Mouse (Mus musculus) left cerebral cortex, postnatal 4 days (tissue): Measurements from ENCODE around the gene Pp2d1. TPM values are rescaled to one million over a fixed set of nuclear protein-coding genes. Genes with fewer than 3 reads are reported as not detected.
"Not testable (repeated sequence)": the region's sequence is repeated elsewhere in the genome, so short reads cannot be mapped to it uniquely, and the experiment has no call there.

Experiments used
- DNase-seq: peaks from one replicate; pipeline ENCODE4 v3.0.0-alpha.2; 2022
- intact Hi-C: fragments of 180-260 bp; cut with DNase I; formaldehyde crosslinking; loops from one replicate; pipeline ENCODE4 v1.15.1; 2025
- total RNA-seq, 2 experiments: library from RNA; stranded (reverse); gene quantifications; 2 replicates each; pipeline ENCODE4 v1.2.3; 2021

Pp2d1 gene
- total RNA-seq: not detected

DNA sequence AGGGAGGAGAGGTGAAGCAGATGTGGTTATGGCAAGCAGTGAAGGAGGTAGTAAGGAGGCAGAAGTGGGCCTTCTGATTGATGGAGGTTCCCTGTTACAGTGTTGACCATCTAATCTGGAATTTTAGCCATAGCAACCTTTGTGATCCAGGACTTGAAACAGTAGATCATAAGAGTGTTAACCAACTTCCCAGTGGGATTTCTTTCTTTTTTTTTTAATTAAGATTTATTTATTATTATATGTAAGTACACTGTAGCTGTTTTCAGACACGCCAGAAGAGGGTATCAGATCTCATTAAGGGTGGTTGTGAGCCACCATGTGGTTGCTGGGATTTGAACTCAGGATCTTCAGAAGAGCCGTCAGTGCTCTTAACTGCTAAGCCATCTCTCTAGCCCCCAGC, at the start of gene Pp2d1:
TSS of gene Pp2d1 (minus strand) at position 101 of the 400 bp plus-strand sequence.
- DNase-seq, intact Hi-C loops: not testable (repeated sequence)

DNA sequence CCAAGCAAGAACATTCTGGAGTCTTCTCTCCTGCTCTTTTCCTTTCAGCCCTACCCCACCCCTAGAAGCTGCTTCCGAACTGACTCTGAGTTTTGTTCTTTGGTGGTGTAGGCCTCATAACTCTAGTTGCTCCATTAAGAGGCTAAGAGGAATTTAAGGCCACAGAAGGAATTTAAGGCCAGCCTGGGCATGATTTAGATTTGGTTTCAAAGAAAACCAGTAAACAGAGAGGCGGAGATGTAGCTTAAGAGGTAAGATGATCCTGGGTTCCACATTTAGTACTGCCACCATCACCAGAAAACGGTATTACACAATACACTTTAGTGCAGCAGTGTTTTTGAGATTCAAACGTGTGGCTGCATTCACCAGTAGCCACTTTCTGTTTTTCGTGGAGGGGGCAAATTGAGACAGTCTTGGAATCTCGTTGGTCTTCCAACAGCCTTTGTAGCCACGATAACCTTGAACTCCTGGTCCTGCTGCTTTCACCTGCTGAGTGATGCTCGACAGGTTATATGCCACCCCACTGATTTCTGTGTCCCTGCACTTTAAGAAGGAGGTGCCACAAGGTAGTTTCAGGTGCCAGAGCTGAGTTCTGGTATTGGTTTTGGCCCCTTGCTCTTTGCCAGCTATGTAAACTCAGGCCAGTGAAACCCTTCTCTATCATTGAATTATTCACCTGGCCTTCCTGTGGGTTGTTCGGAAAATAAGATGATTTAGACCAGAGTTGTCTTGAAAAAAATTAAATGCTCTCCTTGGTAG, 49.0 kb upstream of the Pp2d1 start:
- intact Hi-C loops: no loop called here
- DNase-seq: no peak

DNA sequence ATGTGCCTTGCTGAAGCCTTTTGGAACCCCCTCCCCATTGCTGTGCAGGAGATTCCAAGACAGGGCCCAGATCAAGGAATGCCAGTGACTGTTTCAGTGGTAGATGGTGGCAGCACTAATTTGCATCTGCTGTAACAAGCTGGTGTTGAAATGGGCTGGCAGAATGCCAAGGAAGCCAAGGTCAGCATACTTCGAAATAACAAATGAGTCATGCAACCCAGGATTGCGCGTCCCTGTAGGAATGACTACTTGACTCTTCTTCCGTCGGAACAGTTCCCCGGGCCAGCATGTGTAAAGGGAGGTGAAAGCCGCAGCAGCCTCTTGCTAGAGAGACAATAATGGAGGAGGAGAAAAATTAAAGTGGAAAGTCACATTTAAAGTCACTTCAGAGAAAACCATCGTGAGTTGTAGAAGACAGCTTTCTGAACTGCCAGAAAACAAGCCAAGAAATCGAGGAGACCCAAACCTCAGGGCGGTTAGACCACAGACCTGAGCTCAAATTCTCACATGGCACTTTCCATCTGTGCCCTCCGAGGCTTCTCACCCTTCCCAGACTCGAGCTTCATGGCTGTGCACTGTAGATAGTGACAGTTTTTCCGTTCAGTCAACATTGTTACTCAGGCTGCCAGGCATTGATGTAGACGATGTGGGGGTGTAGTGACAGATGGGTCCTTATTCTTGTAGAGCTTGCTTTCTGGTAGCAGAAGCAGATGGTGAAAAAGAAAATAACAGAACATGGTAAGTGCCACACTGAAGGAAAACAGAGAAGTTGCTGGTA, 48.0 kb upstream of the Pp2d1 start:
- DNase-seq: peak; percentile 86
- intact Hi-C loops: no loop called here

DNA sequence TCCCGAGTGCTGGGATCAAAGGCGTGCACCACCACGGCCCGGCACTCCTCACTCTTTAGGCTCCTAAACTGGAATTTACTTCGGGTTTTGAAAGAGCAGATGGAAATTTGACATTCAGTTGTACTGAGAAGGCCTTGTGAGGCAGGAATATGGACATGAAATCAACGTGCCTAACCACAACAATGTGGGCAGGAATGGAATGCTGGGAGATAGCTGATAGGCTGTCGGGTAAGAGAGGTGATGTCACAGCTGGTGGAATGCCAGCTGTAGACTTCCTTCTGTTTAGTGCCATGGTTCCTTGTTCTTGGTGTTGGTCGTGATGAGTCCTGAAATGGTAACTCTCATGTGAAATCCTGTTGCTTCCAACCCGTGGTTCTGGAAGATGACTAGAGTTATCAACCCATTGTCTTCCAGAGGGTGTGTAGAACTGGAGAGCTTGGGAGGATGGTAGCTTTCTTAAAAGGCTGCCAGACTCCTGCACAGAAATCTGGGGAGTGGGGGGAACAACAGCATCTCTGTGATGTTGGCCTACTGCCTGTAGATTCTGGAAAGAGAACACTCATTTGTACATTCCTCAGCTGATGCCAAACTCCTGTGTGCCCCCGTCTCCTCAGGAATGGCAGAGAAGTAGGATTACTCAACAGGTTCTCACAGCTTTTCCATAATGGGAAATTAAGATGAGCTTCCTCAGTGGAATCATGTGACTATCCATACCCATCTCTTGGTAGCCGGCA, 44.8 kb upstream of the Pp2d1 start:
- intact Hi-C loops: no loop called here
- no peak for DNase-seq

DNA sequence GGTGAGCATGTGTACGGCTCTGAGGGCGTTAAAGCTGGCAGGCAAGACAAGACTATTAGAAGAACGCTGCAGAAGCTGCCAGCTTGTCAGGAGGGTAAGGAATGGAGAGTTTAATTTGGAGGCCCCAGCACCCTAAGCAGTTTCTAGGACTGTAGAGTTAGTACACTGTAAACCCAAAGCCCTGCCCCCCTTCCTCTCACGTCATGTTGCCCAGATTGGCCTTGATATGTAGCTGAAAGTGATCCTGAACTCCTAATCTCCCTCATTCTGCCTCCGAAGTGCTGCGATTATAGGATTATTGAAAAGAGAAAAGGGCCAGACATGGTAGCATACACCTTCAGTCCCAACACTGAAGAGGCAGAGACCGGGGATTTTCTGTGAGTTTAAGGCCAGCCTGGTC, 43.6 kb upstream of the Pp2d1 start:
- no peak for DNase-seq
- intact Hi-C loops: no loop called here

DNA sequence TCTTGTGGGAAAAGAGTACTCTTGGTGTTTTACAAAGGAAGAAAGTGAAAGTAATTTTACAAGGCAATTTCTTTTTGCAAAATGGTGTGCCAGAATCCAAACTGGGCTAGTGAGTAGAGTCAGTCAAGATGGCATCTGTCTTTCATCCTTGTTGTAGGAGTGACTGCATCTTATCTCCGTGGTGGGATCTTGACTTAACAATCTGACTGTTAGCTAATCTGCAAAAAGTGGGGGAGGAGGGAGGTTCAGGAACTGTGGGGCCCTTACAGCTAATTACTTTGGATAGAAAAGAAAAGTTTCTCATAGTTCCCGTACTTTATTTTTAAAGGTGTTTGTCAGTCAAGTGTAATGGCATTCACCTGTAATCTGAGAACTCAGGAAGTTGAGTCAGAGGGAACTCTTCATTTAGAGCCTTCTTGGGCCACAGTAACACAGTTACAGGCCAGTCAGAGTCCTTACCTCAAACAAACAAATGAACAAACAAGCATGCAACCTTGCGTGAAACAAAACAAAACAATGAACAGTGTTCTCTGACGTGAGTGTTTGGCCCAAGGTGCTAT, 42.9 kb upstream of the Pp2d1 start:
- intact Hi-C loops: no loop called here
- no peak for DNase-seq

DNA sequence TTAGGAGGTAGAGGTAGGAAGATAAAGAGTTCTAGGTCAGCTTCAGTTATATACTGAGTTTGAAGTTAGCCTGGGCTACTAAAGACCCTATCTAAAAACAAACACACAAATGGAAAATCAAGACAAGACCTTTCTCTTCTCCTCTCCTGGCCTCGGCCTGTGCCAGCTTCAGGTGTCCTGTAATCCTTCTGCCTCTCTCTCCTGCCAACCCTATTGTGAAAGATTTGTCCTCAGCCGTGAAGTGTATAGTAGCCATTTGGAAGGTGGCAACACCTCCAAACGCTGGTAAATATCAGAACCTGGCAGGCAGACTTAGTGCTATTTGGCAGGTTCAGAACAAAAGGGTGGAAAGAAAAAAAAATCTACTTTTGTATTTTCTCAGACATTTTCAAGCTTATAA, 41.0 kb upstream of the Pp2d1 start:
- intact Hi-C loops: no loop called here

DNA sequence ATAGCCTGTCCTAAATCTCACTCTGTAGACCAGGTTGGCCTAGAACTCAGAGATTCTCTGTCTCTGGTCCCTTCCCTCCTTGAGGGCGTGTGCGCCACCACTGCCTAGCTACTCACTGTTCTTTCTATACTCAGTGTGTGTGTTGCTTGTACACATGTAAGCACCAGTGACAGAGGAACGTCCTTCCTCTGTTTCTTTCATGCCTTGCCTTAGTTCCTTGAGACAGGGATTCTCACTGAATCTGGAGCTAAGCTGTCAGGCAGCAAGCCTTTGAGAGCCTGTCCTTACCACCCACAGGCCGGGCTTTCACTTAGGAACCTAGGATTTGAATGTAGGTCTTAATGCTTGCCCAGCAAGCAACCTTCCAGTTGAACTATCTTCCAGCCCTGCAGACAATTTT, 40.4 kb upstream of the Pp2d1 start:
- DNase-seq: no peak
- intact Hi-C loops: no loop called here

More for the DNA sequence above, 41.0 kb upstream of the Pp2d1 start:
- no peak for DNase-seq

DNA sequence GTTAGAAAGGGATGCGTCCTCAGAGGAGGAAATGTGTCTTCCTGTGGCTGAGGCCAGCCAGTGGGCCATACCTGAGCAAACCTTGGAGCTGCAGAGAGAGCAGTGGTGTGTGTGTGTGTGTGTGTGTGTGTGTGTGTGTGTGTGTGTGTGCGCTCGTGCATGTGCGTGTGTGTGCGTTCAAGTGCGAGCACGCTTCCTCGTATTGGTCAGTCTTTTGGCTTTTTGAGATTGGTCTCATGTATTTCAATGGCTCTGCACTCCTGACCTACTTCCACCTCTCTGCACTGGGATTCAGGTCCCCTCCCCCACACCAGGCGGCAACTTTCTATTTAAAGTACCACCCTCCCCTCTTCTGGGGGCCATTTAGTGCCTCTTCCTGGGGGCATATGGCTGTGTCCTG, 39.5 kb upstream of the Pp2d1 start:
- peak; percentile 27 for DNase-seq
- intact Hi-C loops: no loop called here

DNA sequence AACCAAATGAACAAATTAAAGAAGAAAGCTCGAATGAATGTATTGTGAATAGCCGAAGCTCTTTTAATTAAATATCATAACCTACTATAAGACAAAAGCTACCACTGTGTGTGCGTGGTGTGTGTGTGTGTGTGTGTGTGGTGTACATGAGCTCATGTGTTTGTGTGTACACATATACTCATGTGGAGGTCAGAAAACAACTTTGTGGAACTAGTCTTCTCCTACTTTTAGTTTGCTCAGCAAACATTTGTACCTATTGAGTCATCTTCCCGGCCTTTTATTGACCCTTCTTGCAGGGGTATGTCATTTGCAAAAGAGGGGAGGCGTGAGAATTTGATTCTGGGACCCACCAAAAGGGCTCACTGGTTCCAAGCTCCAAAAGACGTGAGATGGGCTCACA, 39.0 kb upstream of the Pp2d1 start:
- no peak for DNase-seq
- intact Hi-C loops: no loop called here

DNA sequence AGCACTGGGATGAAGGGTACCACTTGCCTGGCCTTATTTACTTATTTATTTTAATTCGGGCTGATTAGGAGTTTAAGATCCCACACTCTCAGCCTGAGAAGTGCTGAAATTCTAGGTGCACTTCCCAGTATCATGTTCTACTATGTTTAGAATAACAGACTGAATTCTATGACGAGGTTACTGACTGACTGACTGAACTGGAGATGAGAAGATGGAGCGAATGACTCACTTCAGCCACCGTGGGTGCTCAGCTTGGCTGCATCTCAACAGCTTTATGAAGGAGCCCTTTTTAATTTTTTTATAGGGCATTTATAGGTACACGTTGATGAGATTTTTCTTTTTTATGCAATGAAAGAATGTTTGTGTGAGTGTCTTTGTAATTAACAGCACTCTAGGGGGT, 38.5 kb upstream of the Pp2d1 start:
- intact Hi-C loops: no loop called here
- DNase-seq: no peak

DNA sequence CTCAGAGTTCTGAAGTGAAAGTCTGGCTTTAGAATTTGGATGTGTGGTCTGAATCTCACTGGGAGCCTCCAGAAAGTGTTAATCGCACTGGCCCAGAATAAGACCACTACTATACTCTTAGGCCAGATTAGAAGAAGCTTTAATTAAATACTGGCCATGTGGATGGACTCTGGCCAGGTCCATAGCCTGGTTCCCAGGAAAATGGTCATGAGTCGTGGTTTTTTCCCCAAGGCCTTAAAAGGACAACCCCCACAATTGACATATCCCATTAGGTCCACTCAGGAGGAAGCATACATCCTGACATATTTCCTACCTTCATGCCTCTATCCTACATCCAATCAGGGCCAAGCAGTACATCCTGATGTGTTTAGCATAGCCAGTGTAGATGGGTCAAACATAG, 37.9 kb upstream of the Pp2d1 start:
- intact Hi-C loops: no loop called here
- no peak for DNase-seq

DNA sequence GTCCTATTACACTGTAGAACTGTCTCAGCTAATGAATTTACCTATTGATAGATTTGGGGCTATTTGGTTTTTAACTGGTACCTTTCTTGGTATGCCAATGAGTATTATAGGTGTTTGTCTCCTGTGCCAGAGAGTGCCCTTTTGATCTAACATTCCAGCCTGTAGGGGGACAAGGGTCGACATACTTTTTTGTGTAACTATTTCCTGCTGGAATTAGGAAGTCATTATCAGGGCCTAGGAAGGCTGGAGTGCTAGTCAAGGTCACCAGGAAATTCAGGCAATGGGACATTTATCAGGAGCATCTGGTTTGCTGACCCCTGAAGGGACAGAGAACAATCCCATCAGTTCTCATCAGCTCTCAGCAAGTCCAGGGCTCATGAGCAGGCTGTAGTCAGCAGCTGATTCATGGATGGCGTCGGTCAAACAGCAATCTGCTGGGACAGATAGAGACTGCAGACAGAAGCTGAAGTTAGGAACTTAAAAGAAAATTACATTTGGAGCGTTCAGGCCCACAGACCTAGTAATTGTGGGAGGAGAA, 33.8 kb upstream of the Pp2d1 start:
- intact Hi-C loops: no loop called here
- DNase-seq: no peak

DNA sequence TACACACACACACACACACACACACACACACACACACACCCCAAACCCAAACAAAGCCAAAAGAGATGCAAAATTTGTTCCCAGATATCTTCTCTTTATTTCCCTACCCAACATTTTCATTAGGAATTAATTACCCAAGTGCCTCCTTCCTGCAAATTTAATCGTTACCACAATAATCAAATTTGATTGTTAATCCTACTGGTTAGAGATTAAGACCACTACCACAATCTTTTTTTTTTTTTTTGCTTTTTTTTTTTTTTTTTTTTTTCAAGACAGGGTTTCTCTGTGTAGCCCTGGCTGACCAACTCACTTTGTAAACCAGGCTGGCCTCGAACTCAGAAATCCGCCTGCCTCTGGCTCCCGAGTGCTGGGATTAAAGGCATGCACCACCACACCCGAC, 31.7 kb upstream of the Pp2d1 start:
- intact Hi-C loops, DNase-seq: not testable (repeated sequence)

DNA sequence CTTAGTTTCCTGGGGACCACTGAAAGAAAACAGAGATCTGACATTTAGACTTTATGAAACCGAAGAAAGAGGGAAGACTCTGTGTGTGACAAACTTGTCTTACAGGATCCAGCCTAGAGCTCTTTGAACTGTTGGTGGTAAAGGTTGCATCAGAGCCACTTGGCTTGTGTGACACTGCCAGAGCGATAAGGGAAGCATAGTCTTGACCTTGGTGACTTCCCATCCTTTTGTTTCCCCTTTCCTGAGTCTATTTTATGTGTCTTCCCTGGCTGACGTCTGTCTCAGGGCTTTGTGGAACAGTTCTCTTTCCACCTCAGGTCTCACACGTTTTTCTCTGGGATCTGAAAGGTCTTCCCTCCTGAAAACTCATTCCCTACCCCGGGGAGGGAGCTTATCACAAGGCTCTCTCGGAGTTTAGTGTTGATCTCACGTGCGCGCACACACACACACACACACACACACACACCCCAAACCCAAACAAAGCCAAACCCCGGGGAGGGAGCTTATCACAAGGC, 31.2 kb upstream of the Pp2d1 start:
- intact Hi-C loops: no loop called here
- no peak for DNase-seq

DNA sequence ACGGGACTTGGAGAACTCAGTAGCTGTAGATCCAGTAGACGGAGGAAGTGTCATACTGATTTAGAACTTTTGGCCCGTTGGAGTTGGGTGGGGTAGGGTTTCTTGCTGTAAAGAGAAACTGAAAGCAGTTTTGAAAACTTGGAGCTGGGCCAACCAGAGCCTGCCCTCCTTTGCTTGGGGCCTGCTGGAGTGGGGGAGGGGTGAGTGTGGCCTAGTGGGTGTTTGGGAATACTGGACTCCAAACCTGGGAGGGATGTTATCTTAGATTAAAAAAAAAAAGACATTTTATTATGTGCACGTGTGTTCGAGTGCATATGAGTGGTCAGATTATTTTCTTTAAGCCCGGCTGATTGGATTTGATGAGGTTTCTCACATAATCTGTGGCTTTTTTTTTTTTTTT, 30.6 kb upstream of the Pp2d1 start:
- DNase-seq: peak; percentile 78
- intact Hi-C loops: loop anchor here (5.0 kb wide), 1 partner anchor 73 kb away; no protein-coding TSS in a partner anchor

DNA sequence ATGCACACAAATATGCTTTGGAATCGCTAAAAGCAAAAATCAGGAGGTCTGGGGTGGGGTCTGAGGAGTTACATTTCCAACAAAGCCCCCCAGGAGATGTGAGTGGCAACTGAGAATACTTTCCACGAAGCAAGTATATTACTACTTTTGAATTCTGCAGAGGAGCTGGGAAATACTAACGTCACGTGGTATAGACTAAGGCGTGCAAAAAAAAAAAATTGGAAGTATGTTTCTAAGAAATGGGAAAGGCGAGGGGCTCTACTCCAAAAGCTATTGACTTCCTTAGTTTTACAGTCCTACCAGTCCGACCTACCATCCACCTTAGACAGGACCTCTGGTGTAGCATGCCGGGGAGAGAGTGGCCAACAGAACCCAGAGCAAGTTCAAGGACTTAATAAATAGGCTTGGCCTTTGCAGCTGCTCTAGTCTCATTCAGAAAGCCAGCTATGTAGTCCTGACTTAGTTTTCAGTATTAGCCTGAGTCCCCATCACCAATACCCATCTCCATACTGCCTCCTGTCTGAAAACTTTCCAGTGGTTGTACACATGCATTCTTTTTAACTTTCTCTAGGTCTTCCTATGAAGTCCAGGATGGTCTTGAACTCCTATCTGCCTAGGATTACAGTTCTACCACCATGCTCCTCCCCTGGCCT, 29.6 kb upstream of the Pp2d1 start:
- intact Hi-C loops: loop anchor here (5.0 kb wide), 1 partner anchor 72 kb away; no protein-coding TSS in a partner anchor

DNA sequence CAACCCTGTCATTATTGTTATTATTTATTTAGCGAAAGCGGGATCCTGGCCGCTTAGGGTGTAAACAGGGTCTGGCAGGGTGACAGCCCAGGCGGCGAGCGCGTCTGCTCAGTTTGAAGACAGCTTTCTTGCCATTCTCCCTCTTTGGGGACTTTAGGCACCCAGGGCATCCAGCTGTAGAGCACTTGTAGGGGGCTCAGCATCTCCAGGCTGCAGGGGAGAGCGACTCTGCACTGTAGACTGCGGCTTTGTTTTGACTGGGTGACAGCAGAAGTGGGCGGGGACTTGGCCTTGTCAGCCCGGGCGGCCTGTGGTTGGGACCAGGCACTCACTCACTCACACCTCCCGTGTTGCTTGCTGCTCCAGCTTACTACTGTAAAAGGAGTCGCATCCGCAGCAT, 28.9 kb upstream of the Pp2d1 start:
- intact Hi-C loops: loop anchor here (5.0 kb wide), 1 partner anchor 71 kb away; no protein-coding TSS in a partner anchor

More for the DNA sequence above, 29.6 kb upstream of the Pp2d1 start:
- DNase-seq: no peak

DNA sequence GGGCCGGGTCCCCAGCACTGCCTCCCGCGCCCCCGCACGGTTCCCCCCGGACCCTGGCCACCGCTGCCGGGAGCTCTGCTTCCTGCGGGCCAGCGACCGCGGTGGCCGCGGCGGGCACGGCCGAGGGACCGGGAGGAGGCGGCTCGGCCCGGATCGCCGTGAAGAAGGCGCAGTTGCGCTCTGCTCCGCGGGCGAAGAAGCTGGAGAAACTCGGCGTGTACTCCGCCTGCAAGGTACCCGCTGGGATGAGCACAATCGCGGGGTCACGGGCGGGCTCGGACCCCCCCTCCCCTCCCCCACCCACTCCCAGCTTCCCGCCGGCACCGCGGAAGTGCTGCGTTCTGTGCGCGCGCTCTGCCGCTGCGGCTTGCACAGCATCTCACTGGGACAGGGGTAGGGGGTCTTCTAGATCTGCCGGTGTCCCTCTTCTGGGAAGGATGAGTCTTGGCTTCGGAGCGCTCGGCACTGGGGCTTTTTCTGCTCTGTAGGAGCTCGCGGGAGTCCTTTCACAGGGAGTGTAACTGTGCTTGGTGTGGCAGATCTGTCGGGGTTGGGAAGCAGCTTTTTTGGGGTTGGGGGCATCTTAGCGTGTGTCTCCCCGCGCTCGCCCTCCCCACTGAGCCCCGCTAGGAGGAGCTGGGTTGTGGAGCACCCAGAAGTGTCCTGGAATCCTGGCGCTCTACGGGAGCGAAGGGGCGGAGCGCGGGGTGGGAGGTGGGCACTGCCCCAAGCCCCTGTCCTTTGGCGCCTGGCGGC, 28.3 kb upstream of the Pp2d1 start:
- intact Hi-C loops: loop anchor here (5.0 kb wide), 1 partner anchor 70 kb away; no protein-coding TSS in a partner anchor
- DNase-seq: peak; percentile 46

More for the DNA sequence above, 28.9 kb upstream of the Pp2d1 start:
- DNase-seq: peak; percentile 82
